Mouse (Mus musculus) testis, adult 2 months (tissue): ENCODE measurements at regions not wholly inside any gene's neighbourhood (a gene's known extent, or its start where the extent isn't known, plus 50 kb on each side); places are given as distances from the start of the nearest gene placed in this dataset.

Source experiments
- CTCF ChIP-seq: fragments of 200-500 bp; IDR thresholded peaks from 2 replicates; pipeline ENCODE4 v1.5.1; 2012; ENCODE audit warnings: low read depth, mild to moderate bottlenecking, inconsistent platforms, low read length, moderate library complexity; ENCODE audit not compliant: control insufficient read depth, insufficient read depth, insufficient replicate concordance
- POLR2A ChIP-seq: fragments of 200-500 bp; IDR thresholded peaks from 2 replicates; pipeline ENCODE4 v1.6.1; 2012; ENCODE audit warnings: low read depth, mild to moderate bottlenecking, inconsistent platforms, low read length, moderate library complexity; ENCODE audit not compliant: control insufficient read depth

DNA sequence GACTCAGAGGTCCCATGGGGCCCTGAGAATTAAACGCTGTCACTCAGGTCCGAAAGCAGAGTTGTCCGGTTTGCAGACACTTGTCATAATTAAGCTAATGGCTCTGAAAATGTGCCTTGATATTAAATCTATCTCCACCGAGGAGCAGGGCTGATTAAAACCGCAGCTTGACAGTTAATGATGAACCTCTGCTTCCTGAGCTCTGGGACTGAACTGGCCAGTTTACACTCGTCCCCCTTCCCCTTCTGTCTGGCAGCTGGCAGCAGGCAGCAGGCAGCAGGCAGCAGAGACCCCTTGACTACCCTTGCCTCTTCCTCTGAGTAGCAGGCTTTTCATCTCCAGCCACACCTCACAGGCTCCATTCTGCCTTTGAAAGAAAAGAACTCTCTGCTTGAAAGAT is 350.4 kb downstream of the Gm45692 start:
- TF ChIP-seq POLR2A (no peak), CTCF (no peak)
